Mouse (Mus musculus) heart, postnatal 0 days (tissue): ENCODE measurements at regions not wholly inside any gene's neighbourhood (a gene's known extent, or its start where the extent isn't known, plus 50 kb on each side); places are given as distances from the start of the nearest gene placed in this dataset.

Experiments
- ATAC-seq: fragments of 200-750 bp; cut with Nextera tagmentation; 2 replicates; pipeline ENCODE4 v1.8.0; 2017; ENCODE audit warnings: low read depth, moderate number of reproducible peaks, moderate library complexity; ENCODE audit not compliant: insufficient read depth
- DNase-seq: peaks from one replicate; pipeline ENCODE4 v3.0.0-alpha.2; 2016; ENCODE audit warnings: low spot score
- H3K27ac ChIP-seq: fragments of 300-500 bp; sonication (generic); 2 replicates; pipeline ENCODE4 v1.5.1; 2014; ENCODE audit warnings: low read depth, mild to moderate bottlenecking
- H3K27me3 ChIP-seq: fragments of 300-500 bp; sonication (generic); 2 replicates; pipeline ENCODE4 v1.6.1; 2014; ENCODE audit warnings: low read length, mixed read lengths; ENCODE audit not compliant: control insufficient read depth, insufficient read depth
- H3K36me3 ChIP-seq: fragments of 300-500 bp; sonication (generic); replicated peaks from 2 replicates; pipeline ENCODE4 v1.6.1; 2014; ENCODE audit warnings: low read length, mixed read lengths; ENCODE audit not compliant: control insufficient read depth, insufficient read depth
- H3K4me1 ChIP-seq: fragments of 300-500 bp; sonication (generic); 2 replicates; pipeline ENCODE4 v1.6.1; 2014; ENCODE audit warnings: antibody characterized with exemption; ENCODE audit not compliant: control insufficient read depth, insufficient read depth
- H3K4me2 ChIP-seq: fragments of 300-500 bp; sonication (generic); 2 replicates; pipeline ENCODE4 v1.6.1; 2014; ENCODE audit warnings: low read depth, mild to moderate bottlenecking, low read length, moderate library complexity
- H3K4me3 ChIP-seq: fragments of 300-500 bp; sonication (generic); 2 replicates; pipeline ENCODE4 v1.5.1; 2014; ENCODE audit warnings: low read depth, low read length
- H3K9ac ChIP-seq: fragments of 300-500 bp; sonication (generic); replicated peaks from 2 replicates; pipeline ENCODE4 v1.6.1; 2014; ENCODE audit warnings: low read depth, low read length, mixed read lengths
- H3K9me3 ChIP-seq: fragments of 300-500 bp; sonication (generic); replicated peaks from 2 replicates; pipeline ENCODE4 v1.6.1; 2016; ENCODE audit warnings: low read length; ENCODE audit not compliant: control insufficient read depth
- CTCF ChIP-seq: IDR thresholded peaks from 2 replicates; pipeline ENCODE4 v1.5.1; 2016; ENCODE audit warnings: antibody characterized with exemption, control low read depth, low read depth
- EP300 ChIP-seq: IDR thresholded peaks from 2 replicates; pipeline ENCODE4 v1.6.1; 2016; ENCODE audit warnings: antibody characterized with exemption, low read depth
- WGBS: fragments of 180-500 bp; shearing (Covaris S2); extraction: QIAGEN DNeasy Blood & Tissue Kit; methylation state at CpG from one replicate; pipeline ENCODE4 v1.1.7; 2014; 5-methylcytosine and 5-hydroxymethylcytosine counted together

GRCm38 (mm10) chr9:35369063-35369462 lies 51.9 kb upstream of the Cdon start:
- Histone ChIP-seq H3K36me3 (no peaks in the 10 kb centered on the region), H3K4me1 (no peaks in the 10 kb centered on the region), H3K9me3 (no peaks in the 10 kb centered on the region), H3K9ac (no peak overlapping the region), H3K27ac (no peak overlapping the region), H3K4me2 (no peak overlapping the region), H3K27me3 (no peaks in the 10 kb centered on the region), H3K4me3 (no peak overlapping the region)
- DNase-seq (no peak), ATAC-seq (no peak)
- WGBS, result 68% methylated on average over 5 of the region's 5 CpGs
- TF ChIP-seq EP300 (no peak), CTCF (no peak)

- WGBS, result 82% methylated on average over 3 of the region's 3 CpGs
- Histone ChIP-seq H3K9ac (no peak overlapping the region), H3K9me3 (no peaks in the 10 kb centered on the region), H3K4me2 (no peak overlapping the region), H3K4me1 (no peaks in the 10 kb centered on the region), H3K36me3 (no peaks in the 10 kb centered on the region), H3K4me3 (no peak overlapping the region), H3K27me3 (no peaks in the 10 kb centered on the region), H3K27ac (no peak overlapping the region)
- TF ChIP-seq CTCF (no peak), EP300 (no peak)
- DNase-seq (no peak), ATAC-seq (no peak)
Measured at GRCm38 (mm10) chr9:35370031-35370430, 50.9 kb upstream of the Cdon start.

DNA sequence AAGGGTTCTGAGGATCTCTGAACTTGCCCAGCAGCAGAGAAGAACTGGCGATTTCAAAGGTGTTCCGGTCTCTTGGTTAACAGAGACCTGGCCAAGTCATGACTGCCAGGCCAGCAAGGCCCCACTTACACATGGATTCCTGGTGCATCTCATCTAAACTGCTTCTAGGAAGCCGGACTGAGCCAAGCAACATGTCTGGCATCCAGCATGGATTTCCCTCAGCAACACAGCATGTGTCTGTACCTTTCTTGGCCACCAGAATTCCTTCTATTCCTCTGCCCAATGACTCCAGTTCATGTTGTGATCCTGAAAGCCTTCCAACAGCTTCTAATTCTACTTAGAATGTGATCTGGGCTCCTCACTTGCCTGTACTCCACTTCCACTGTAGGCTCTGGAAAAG lies 50.0 kb upstream of the Cdon start:
- H3K9ac ChIP-seq, result no peak overlapping the region
- no peaks in the 10 kb centered on the region for H3K4me1 ChIP-seq
- no peak overlapping the region for H3K27ac ChIP-seq
- WGBS, result 93% methylated on average over 3 of the region's 3 CpGs
- no peaks in the 10 kb centered on the region for H3K9me3 ChIP-seq
- TF ChIP-seq CTCF, result no peak
- TF ChIP-seq EP300, result no peak
- no peak overlapping the region for H3K4me2 ChIP-seq
- H3K4me3 ChIP-seq, result no peak overlapping the region
- ATAC-seq, result no peak
- H3K27me3 ChIP-seq, result no peaks in the 10 kb centered on the region
- no peaks in the 10 kb centered on the region for H3K36me3 ChIP-seq
- DNase-seq, result no peak
